Mouse (Mus musculus): ENCODE measurements around the gene Paxx. TPM values are rescaled to one million over a fixed set of nuclear protein-coding genes. Genes with fewer than 3 reads are reported as not detected.

Paxx gene
- polyA plus RNA-seq, 1 experiment from 2014 or later, result 33.8 TPM

GRCm38 (mm10) chr2:25429435-25430180 lies 31.3 kb downstream of the Paxx start:
- Histone ChIP-seq H3K4me3 (ENCODE audit: low read length) (peak overlapping the region; percentile 74), H3K4me2 (replicated peaks; ENCODE audit: low read depth, low read length) (peak overlapping the region; percentile 90), H3K36me3 (ENCODE audit: insufficient read depth, low read length) (no peaks in the 10 kb centered on the region), H3K9me3 (ENCODE audit: low read length) (no peaks in the 10 kb centered on the region), H3K27ac (ENCODE audit: low read length) (no peak overlapping the region), H3K27me3 (ENCODE audit: insufficient read depth, low read length) (peaks cover 14% of the 10 kb centered on the region; the same call in 1 of the 2 replicates), H3K9ac (replicated peaks; ENCODE audit: low read length) (peak overlapping the region; percentile 87), H3K4me1 (ENCODE audit: insufficient read depth, low read length) (peaks cover 32% of the 10 kb centered on the region)
- WGBS, result 68% methylated on average over 5 of the region's 5 CpGs
- no peak for ATAC-seq (ENCODE audit: low FRiP score, low TSS enrichment)

- peak within 1 kb of the TSS; percentile 66 for H3K27ac ChIP-seq (ENCODE audit: low read length)
- peak; percentile 82 for ATAC-seq (ENCODE audit: low FRiP score, low TSS enrichment)
- peak within 1 kb of the TSS; percentile 87 for H3K9ac ChIP-seq (replicated peaks; ENCODE audit: low read length)
- H3K36me3 ChIP-seq (ENCODE audit: insufficient read depth, low read length), result no peaks in the 10 kb centered on the region
- peak within 1 kb of the TSS; percentile 90 for H3K4me2 ChIP-seq (replicated peaks; ENCODE audit: low read depth, low read length)
- peaks cover 16% of the 10 kb centered on the region; the same call in 1 of the 2 replicates for H3K27me3 ChIP-seq (ENCODE audit: insufficient read depth, low read length)
- H3K4me3 ChIP-seq (ENCODE audit: low read length), result peak within 1 kb of the TSS; percentile 74
- H3K4me1 ChIP-seq (ENCODE audit: insufficient read depth, low read length), result peaks cover 32% of the 10 kb centered on the region
- no peaks in the 10 kb centered on the region for H3K9me3 ChIP-seq (ENCODE audit: low read length)
- under 1% methylated on average over 81 of the region's 89 CpGs for WGBS
Observed at GRCm38 (mm10) chr2:25428442-25429236, 32.3 kb downstream of the Paxx start, which contains the start of gene Abca2. Abca2 (plus strand) TSS chr2:25428703.

DNA sequence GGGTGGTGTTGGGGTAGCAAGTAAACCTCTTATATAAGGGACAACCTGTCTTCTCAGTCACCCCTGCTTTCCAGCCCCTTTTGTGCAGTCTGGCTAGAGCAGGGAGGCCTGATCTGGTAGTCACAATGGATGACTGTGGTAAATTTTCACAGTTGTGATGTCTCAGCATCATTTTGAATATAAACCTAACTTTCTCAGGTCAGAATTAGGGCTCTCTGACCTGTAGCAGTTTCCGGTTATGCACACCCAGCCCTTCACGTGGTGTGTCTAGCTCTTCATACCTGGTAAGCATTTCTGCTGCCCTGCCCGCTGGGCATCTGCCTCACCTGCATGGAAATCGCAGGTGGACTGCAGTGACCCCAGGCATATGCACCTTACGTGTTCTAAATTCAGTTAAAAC lies 33.6 kb downstream of the Paxx start:
- Histone ChIP-seq H3K9ac (replicated peaks; ENCODE audit: low read length) (no peak overlapping the region), H3K9me3 (ENCODE audit: low read length) (no peaks in the 10 kb centered on the region), H3K36me3 (ENCODE audit: insufficient read depth, low read length) (no peaks in the 10 kb centered on the region), H3K4me3 (ENCODE audit: low read length) (no peak overlapping the region), H3K4me1 (ENCODE audit: insufficient read depth, low read length) (peaks cover 32% of the 10 kb centered on the region), H3K27ac (ENCODE audit: low read length) (no peak overlapping the region), H3K4me2 (replicated peaks; ENCODE audit: low read depth, low read length) (no peak overlapping the region), H3K27me3 (ENCODE audit: insufficient read depth, low read length) (peaks cover 16% of the 10 kb centered on the region; the same call in 1 of the 2 replicates)
- no peak for ATAC-seq (ENCODE audit: low FRiP score, low TSS enrichment)
- 89% methylated on average over 5 of the region's 5 CpGs for WGBS

- H3K4me2 ChIP-seq (replicated peaks; ENCODE audit: low read depth, low read length), result no peak overlapping the region
- no peak overlapping the region for H3K27ac ChIP-seq (ENCODE audit: low read length)
- H3K4me1 ChIP-seq (ENCODE audit: insufficient read depth, low read length), result peaks cover 32% of the 10 kb centered on the region
- H3K4me3 ChIP-seq (ENCODE audit: low read length), result no peak overlapping the region
- peaks cover 16% of the 10 kb centered on the region; the same call in 1 of the 2 replicates for H3K27me3 ChIP-seq (ENCODE audit: insufficient read depth, low read length)
- H3K9me3 ChIP-seq (ENCODE audit: low read length), result no peaks in the 10 kb centered on the region
- no peak for ATAC-seq (ENCODE audit: low FRiP score, low TSS enrichment)
- H3K9ac ChIP-seq (replicated peaks; ENCODE audit: low read length), result no peak overlapping the region
- WGBS, result 25% methylated on average over 5 of the region's 5 CpGs
- H3K36me3 ChIP-seq (ENCODE audit: insufficient read depth, low read length), result no peaks in the 10 kb centered on the region
Observed at GRCm38 (mm10) chr2:25426721-25427191, 34.1 kb downstream of the Paxx start.

GRCm38 (mm10) chr2:25425481-25425880 lies 35.4 kb downstream of the Paxx start:
- H3K9me3 ChIP-seq (ENCODE audit: low read length), result no peaks in the 10 kb centered on the region
- peaks cover 20% of the 10 kb centered on the region for H3K4me1 ChIP-seq (ENCODE audit: insufficient read depth, low read length)
- H3K4me2 ChIP-seq (replicated peaks; ENCODE audit: low read depth, low read length), result no peak overlapping the region
- H3K9ac ChIP-seq (replicated peaks; ENCODE audit: low read length), result no peak overlapping the region
- ATAC-seq (ENCODE audit: low FRiP score, low TSS enrichment), result no peak
- H3K36me3 ChIP-seq (ENCODE audit: insufficient read depth, low read length), result no peaks in the 10 kb centered on the region
- H3K4me3 ChIP-seq (ENCODE audit: low read length), result no peak overlapping the region
- WGBS, result 47% methylated on average over 27 of the region's 27 CpGs
- peaks cover 16% of the 10 kb centered on the region; the same call in 1 of the 2 replicates for H3K27me3 ChIP-seq (ENCODE audit: insufficient read depth, low read length)
- no peak overlapping the region for H3K27ac ChIP-seq (ENCODE audit: low read length)

- Histone ChIP-seq H3K36me3 (ENCODE audit: insufficient read depth, low read length) (no peaks in the 10 kb centered on the region), H3K4me3 (ENCODE audit: low read length) (no peak overlapping the region), H3K27ac (ENCODE audit: low read length) (no peak overlapping the region), H3K27me3 (ENCODE audit: insufficient read depth, low read length) (peaks cover 12% of the 10 kb centered on the region; the same call in 1 of the 2 replicates), H3K4me1 (ENCODE audit: insufficient read depth, low read length) (peaks cover 4% of the 10 kb centered on the region; the same call in 1 of the 2 replicates), H3K9ac (replicated peaks; ENCODE audit: low read length) (0 out of 2 replicates have a peak overlapping the region, but pooled peaks have one; percentile 6), H3K9me3 (ENCODE audit: low read length) (no peaks in the 10 kb centered on the region), H3K4me2 (replicated peaks; ENCODE audit: low read depth, low read length) (no peak overlapping the region)
- ATAC-seq (ENCODE audit: low FRiP score, low TSS enrichment), result no peak
- 25% methylated on average over 1 of the region's 1 CpGs for WGBS
Observed at GRCm38 (mm10) chr2:25423626-25424025, 37.3 kb downstream of the Paxx start.

DNA sequence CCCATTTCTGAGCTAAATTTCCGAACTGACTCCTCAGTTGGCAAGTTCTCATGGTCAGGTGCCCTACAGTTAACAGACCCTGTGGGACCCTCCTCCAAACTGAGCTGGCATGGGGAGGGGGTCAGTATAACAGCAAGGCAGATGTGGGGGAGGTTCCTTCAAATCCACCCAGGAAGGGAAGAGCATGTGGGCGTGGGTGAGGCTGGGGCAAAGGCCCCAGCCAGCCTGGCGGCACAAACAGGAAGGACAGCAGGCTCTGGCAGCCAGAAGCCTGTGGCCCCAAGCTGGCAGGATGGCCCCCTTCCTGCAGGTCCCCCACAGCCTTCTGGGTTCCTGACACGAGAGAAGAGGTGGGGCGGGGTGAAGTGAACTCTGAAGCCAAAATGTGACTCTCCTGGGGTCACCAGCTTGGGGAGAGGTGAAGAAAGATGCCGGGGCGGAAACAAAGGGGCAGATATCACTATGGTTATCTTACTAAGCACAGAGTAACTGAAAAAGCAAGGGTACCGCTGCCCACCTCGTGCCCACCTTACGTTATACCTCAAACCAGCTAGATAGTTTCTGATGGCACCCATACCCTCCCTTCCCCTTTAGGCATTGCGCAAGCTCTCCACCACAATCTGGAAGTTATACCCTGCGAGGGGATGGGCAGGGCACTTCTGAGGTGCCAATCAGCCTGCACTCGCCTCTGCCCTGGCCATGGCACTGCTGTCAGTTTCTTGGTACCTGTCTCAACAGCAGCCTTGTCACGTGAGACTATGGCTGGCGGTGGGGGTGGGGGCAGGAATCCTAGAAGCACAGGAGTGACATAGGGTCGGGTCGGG lies 38.1 kb downstream of the Paxx start, which contains the start of gene Fut7:
Fut7 (plus strand) TSS at position 681 of the 824 bp plus-strand sequence.
- no peaks in the 10 kb centered on the region for H3K4me1 ChIP-seq (ENCODE audit: insufficient read depth, low read length)
- no peak within 1 kb of the TSS for H3K4me3 ChIP-seq (ENCODE audit: low read length)
- 0 out of 2 replicates have a peak within 1 kb of the TSS, but pooled peaks have one; percentile 6 for H3K9ac ChIP-seq (replicated peaks; ENCODE audit: low read length)
- WGBS, result 55% methylated on average over 17 of the region's 17 CpGs
- no peaks in the 10 kb centered on the region for H3K9me3 ChIP-seq (ENCODE audit: low read length)
- H3K27ac ChIP-seq (ENCODE audit: low read length), result no peak within 1 kb of the TSS
- H3K36me3 ChIP-seq (ENCODE audit: insufficient read depth, low read length), result no peaks in the 10 kb centered on the region
- no peak for ATAC-seq (ENCODE audit: low FRiP score, low TSS enrichment)
- H3K4me2 ChIP-seq (replicated peaks; ENCODE audit: low read depth, low read length), result no peak within 1 kb of the TSS
- H3K27me3 ChIP-seq (ENCODE audit: insufficient read depth, low read length), result peaks cover 12% of the 10 kb centered on the region; the same call in 1 of the 2 replicates

DNA sequence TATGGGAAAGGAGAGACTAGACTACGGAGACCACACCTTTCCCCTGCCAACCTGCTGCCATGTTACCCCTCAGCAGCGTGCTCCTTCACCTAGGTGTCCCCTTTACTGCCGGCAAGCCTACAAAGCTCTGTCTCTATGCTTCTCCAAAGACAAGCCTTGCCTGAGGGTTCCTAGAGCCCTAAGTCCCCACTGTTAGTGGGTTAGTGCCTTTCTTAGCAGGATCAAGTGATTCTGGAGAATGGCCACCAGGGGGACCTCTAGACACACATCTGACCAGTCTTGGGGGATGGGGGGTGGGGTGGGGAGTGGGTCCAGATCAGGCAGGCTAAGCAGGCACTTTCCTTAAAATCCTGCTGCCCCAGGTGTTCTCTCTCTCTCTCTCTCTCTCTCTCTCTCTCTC lies 39.0 kb downstream of the Paxx start:
- Histone ChIP-seq H3K36me3 (ENCODE audit: insufficient read depth, low read length) (no peaks in the 10 kb centered on the region), H3K4me3 (ENCODE audit: low read length) (no peak overlapping the region), H3K4me1 (ENCODE audit: insufficient read depth, low read length) (no peaks in the 10 kb centered on the region), H3K27me3 (ENCODE audit: insufficient read depth, low read length) (peaks cover 12% of the 10 kb centered on the region; the same call in 1 of the 2 replicates), H3K27ac (ENCODE audit: low read length) (no peak overlapping the region), H3K9me3 (ENCODE audit: low read length) (no peaks in the 10 kb centered on the region), H3K9ac (replicated peaks; ENCODE audit: low read length) (no peak overlapping the region), H3K4me2 (replicated peaks; ENCODE audit: low read depth, low read length) (no peak overlapping the region)
- peak; percentile 44; the same call in 1 of the 2 replicates for ATAC-seq (ENCODE audit: low FRiP score, low TSS enrichment)
- WGBS, result 22% methylated on average over 3 of the region's 3 CpGs

- no peaks in the 10 kb centered on the region for H3K27me3 ChIP-seq (ENCODE audit: insufficient read depth, low read length)
- H3K4me1 ChIP-seq (ENCODE audit: insufficient read depth, low read length), result no peaks in the 10 kb centered on the region
- no peak overlapping the region for H3K9ac ChIP-seq (replicated peaks; ENCODE audit: low read length)
- no peak overlapping the region for H3K4me2 ChIP-seq (replicated peaks; ENCODE audit: low read depth, low read length)
- no peaks in the 10 kb centered on the region for H3K9me3 ChIP-seq (ENCODE audit: low read length)
- H3K4me3 ChIP-seq (ENCODE audit: low read length), result no peak overlapping the region
- 29% methylated on average over 3 of the region's 3 CpGs for WGBS
- no peak overlapping the region for H3K27ac ChIP-seq (ENCODE audit: low read length)
- no peak for ATAC-seq (ENCODE audit: low FRiP score, low TSS enrichment)
- H3K36me3 ChIP-seq (ENCODE audit: insufficient read depth, low read length), result no peaks in the 10 kb centered on the region
Observed at GRCm38 (mm10) chr2:25417426-25417825, 43.5 kb downstream of the Paxx start.

Measured in kidney, embryonic 16.5 days (tissue).